In the genomic region with DNA sequence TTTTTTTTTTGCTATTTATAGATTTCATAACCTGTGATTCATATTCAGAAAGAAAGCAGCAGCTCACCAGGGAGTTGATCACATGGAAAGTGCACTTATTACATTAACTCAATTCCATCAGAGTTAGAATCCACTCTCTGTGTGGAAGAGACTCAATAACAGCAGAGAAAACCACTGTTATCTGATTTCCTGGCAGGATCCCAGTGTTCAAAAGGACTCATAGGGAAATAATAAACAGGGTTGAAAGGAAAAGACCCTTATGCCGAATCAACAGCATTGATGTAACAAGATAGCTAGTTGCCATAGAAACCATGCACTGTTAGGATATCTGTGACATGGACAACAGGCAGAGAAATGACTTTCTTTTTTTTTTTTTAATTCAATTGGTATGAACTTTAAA, we compare ENCODE assay signal across 20 mouse cellular contexts.
DNase-seq lines count a peak whose midpoint lies in the region; ATAC-seq and TF ChIP-seq lines count a peak whose summit lies in the region.
"Had no signal": no experiment of that assay in that cellular context is flagged by ENCODE, and none has a peak within 500 bp of the region (broad histone marks: within the 10 kb centered on the region; RNA-seq: fewer than 3 reads in every experiment).

No protein-coding gene starts in this region.

- H3K36me3 ChIP-seq in forebrain, embryonic 13.5 days (ENCODE audit: poor library complexity, severe bottlenecking), result no peaks in the 10 kb centered on the region
- H3K36me3 ChIP-seq in forebrain, embryonic 11.5 days (ENCODE audit: control insufficient read depth, insufficient read depth, low read length), result no peaks in the 10 kb centered on the region
- no peaks in the 10 kb centered on the region for H3K36me3 ChIP-seq in kidney, postnatal 0 days (ENCODE audit: insufficient read depth, low read length)
- H3K36me3 ChIP-seq in forebrain, postnatal 0 days (ENCODE audit: insufficient read depth), result no peaks in the 10 kb centered on the region
- H3K36me3 ChIP-seq: embryonic facial prominence, embryonic 13.5 days; stomach, embryonic 15.5 days had no signal

- no peaks in the 10 kb centered on the region for H3K9me3 ChIP-seq in forebrain, embryonic 13.5 days (replicated peaks)
- no peaks in the 10 kb centered on the region for H3K9me3 ChIP-seq in forebrain, embryonic 11.5 days (ENCODE audit: control insufficient read depth, low read length)
- no peaks in the 10 kb centered on the region for H3K9me3 ChIP-seq in kidney, postnatal 0 days (replicated peaks; ENCODE audit: low read length)
- no peaks in the 10 kb centered on the region for H3K9me3 ChIP-seq in forebrain, postnatal 0 days (ENCODE audit: low read length)
- H3K9me3 ChIP-seq: embryonic facial prominence, embryonic 13.5 days; stomach, embryonic 15.5 days had no signal

- H3K27ac ChIP-seq in forebrain, embryonic 13.5 days, result no peak overlapping the region
- no peak overlapping the region for H3K27ac ChIP-seq in forebrain, embryonic 11.5 days (ENCODE audit: low read depth, low read length)
- H3K27ac ChIP-seq in kidney, postnatal 0 days, result no peak overlapping the region
- H3K27ac ChIP-seq in forebrain, postnatal 0 days (ENCODE audit: low read depth, low read length), result peak overlapping the region; percentile 29; the same call in 1 of the 2 replicates
- H3K27ac ChIP-seq: embryonic facial prominence, embryonic 13.5 days; stomach, embryonic 15.5 days had no signal

- TF ChIP-seq CTCF in kidney, postnatal 0 days (IDR thresholded peaks at IDR 0.05; ENCODE audit: low read depth), result no peak
- TF ChIP-seq CTCF in forebrain, postnatal 0 days (IDR thresholded peaks at IDR 0.05; ENCODE audit: low read depth), result no peak

- no peak overlapping the region for H3K9ac ChIP-seq in forebrain, embryonic 13.5 days
- no peak overlapping the region for H3K9ac ChIP-seq in forebrain, embryonic 11.5 days (ENCODE audit: low read length)
- no peak overlapping the region for H3K9ac ChIP-seq in kidney, postnatal 0 days (ENCODE audit: low read depth, low read length)
- no peak overlapping the region for H3K9ac ChIP-seq in forebrain, postnatal 0 days
- H3K9ac ChIP-seq: embryonic facial prominence, embryonic 13.5 days; stomach, embryonic 15.5 days had no signal

- no peaks in the 10 kb centered on the region for H3K4me1 ChIP-seq in forebrain, embryonic 13.5 days
- no peaks in the 10 kb centered on the region for H3K4me1 ChIP-seq in forebrain, embryonic 11.5 days (replicated peaks; ENCODE audit: control insufficient read depth, insufficient read depth, low read length)
- H3K4me1 ChIP-seq in kidney, postnatal 0 days (replicated peaks; ENCODE audit: insufficient read depth, low read length), result no peaks in the 10 kb centered on the region
- no peaks in the 10 kb centered on the region for H3K4me1 ChIP-seq in forebrain, postnatal 0 days (ENCODE audit: insufficient read depth)
- H3K4me1 ChIP-seq: embryonic facial prominence, embryonic 13.5 days; stomach, embryonic 15.5 days had no signal

- H3K27me3 ChIP-seq in forebrain, embryonic 13.5 days, result no peaks in the 10 kb centered on the region
- no peaks in the 10 kb centered on the region for H3K27me3 ChIP-seq in forebrain, embryonic 11.5 days (ENCODE audit: control insufficient read depth, insufficient read depth, low read length)
- H3K27me3 ChIP-seq in kidney, postnatal 0 days (ENCODE audit: insufficient read depth, low read length), result no peaks in the 10 kb centered on the region
- no peaks in the 10 kb centered on the region for H3K27me3 ChIP-seq in forebrain, postnatal 0 days (ENCODE audit: insufficient read depth, low read length)
- H3K27me3 ChIP-seq: embryonic facial prominence, embryonic 13.5 days; stomach, embryonic 15.5 days had no signal

- WGBS in forebrain, embryonic 13.5 days, result 25% methylated on average over 1 of the region's 1 CpGs
- 53% methylated on average over 1 of the region's 1 CpGs for WGBS in forebrain, embryonic 11.5 days
- 6% methylated on average over 1 of the region's 1 CpGs for WGBS in kidney, postnatal 0 days
- WGBS in forebrain, postnatal 0 days, result 10% methylated on average over 1 of the region's 1 CpGs

- no peak overlapping the region for H3K4me2 ChIP-seq in forebrain, embryonic 13.5 days
- no peak overlapping the region for H3K4me2 ChIP-seq in forebrain, embryonic 11.5 days (ENCODE audit: low read depth, low read length, severe bottlenecking)
- H3K4me2 ChIP-seq in kidney, postnatal 0 days (ENCODE audit: low read length), result no peak overlapping the region
- no peak overlapping the region for H3K4me2 ChIP-seq in forebrain, postnatal 0 days (ENCODE audit: low read depth)
- H3K4me2 ChIP-seq: embryonic facial prominence, embryonic 13.5 days; heart, embryonic 11.5 days; stomach, embryonic 15.5 days had no signal

- DNase-seq in forebrain, embryonic 11.5 days (ENCODE audit: low spot score), result no peak
- peak; percentile 26 for DNase-seq in kidney, postnatal 0 days (ENCODE audit: low spot score)
- DNase-seq in kidney, adult 18-20 months, result no peak
- DNase-seq in MN1 (ENCODE audit: low spot score), result peak; percentile 66
- DNase-seq in forebrain, postnatal 0 days, result peak; percentile 54
- DNase-seq in cerebellum, postnatal 25 days, result no peak
- DNase-seq: adrenal gland, postnatal 36 days; cerebellum, adult 2 months; gastrocnemius, postnatal 36 days; heart, postnatal 10 days; kidney, adult 8-10 months; kidney, postnatal 25 days; lung, adult 18-20 months; thymus, adult 18-20 months had no signal

- 0 out of 2 replicates have a peak, but pooled peaks have one; percentile 53 for ATAC-seq in forebrain, embryonic 13.5 days
- no peak for ATAC-seq in forebrain, embryonic 11.5 days (replicated peaks; ENCODE audit: low FRiP score)
- ATAC-seq in kidney, postnatal 0 days (replicated peaks; ENCODE audit: low FRiP score, low read depth), result no peak
- peak; percentile 83 for ATAC-seq in forebrain, postnatal 0 days
- ATAC-seq in granulocyte monocyte progenitor cell, adult 5-6 weeks (replicated peaks; ENCODE audit: poor library complexity, severe bottlenecking), result no peak

- H3K4me3 ChIP-seq in forebrain, embryonic 13.5 days, result no peak overlapping the region
- H3K4me3 ChIP-seq in forebrain, embryonic 11.5 days (ENCODE audit: low read depth, low read length), result no peak overlapping the region
- no peak overlapping the region for H3K4me3 ChIP-seq in kidney, postnatal 0 days (replicated peaks; ENCODE audit: low read depth, low read length)
- no peak overlapping the region for H3K4me3 ChIP-seq in forebrain, postnatal 0 days (ENCODE audit: low read depth, low read length)
- H3K4me3 ChIP-seq: embryonic facial prominence, embryonic 13.5 days; myocyte; stomach, embryonic 15.5 days had no signal

Comparison
In these comparisons a context has a peak if more than half of its experiments do, and no peak if none do; other contexts are left out.
1. ATAC-seq: peak in forebrain, embryonic 13.5 days (single experiment) and forebrain, postnatal 0 days (single experiment); none in forebrain, embryonic 11.5 days (single experiment), kidney, postnatal 0 days (single experiment) and granulocyte monocyte progenitor cell, adult 5-6 weeks (single experiment).
2. DNase-seq: peak in kidney, postnatal 0 days (single experiment), MN1 (single experiment) and forebrain, postnatal 0 days (single experiment); none in forebrain, embryonic 11.5 days (single experiment), kidney, adult 18-20 months (single experiment) and cerebellum, postnatal 25 days (0 of 2).